Mouse (Mus musculus) bone marrow, adult 2 months (tissue): ENCODE results near the gene Ppp2r5b.

ENCODE experiments used
- CTCF ChIP-seq: fragments of 200-500 bp; IDR thresholded peaks from 2 replicates; pipeline ENCODE4 v1.5.1; 2011; ENCODE audit warnings: low read length, control low read depth; ENCODE audit not compliant: control insufficient read depth, insufficient read depth
- POLR2A ChIP-seq: fragments of 200-500 bp; IDR thresholded peaks from 2 replicates; pipeline ENCODE4 v1.6.1; 2011; ENCODE audit warnings: low read depth, mild to moderate bottlenecking, control low read depth, low read length, borderline replicate concordance; ENCODE audit not compliant: control insufficient read depth

GRCm38 (mm10) chr19:6265727-6266182, 30.1 kb upstream of the Ppp2r5b start:
- TF ChIP-seq POLR2A (no peak), CTCF (no peak)
